Mouse (Mus musculus) adrenal gland, postnatal 4 days (tissue): ENCODE measurements around the gene Hcar2. TPM values are rescaled to one million over a fixed set of nuclear protein-coding genes. Genes with fewer than 3 reads are reported as not detected.

ENCODE experiments used
- DNase-seq, 2 experiments: peaks; one replicate each; pipeline ENCODE4 v3.0.0; 2021 to 2022; ENCODE audit warnings: low spot score in 2 of 2, mixed read lengths in 2 of 2
- total RNA-seq, 2 experiments: library from RNA; stranded (reverse); gene quantifications; 2 replicates each; pipeline ENCODE4 v1.2.3; 2021

The Hcar2 gene
- total RNA-seq, 2 experiments from 2014 or later = 0.59 to 1.4 TPM

DNA sequence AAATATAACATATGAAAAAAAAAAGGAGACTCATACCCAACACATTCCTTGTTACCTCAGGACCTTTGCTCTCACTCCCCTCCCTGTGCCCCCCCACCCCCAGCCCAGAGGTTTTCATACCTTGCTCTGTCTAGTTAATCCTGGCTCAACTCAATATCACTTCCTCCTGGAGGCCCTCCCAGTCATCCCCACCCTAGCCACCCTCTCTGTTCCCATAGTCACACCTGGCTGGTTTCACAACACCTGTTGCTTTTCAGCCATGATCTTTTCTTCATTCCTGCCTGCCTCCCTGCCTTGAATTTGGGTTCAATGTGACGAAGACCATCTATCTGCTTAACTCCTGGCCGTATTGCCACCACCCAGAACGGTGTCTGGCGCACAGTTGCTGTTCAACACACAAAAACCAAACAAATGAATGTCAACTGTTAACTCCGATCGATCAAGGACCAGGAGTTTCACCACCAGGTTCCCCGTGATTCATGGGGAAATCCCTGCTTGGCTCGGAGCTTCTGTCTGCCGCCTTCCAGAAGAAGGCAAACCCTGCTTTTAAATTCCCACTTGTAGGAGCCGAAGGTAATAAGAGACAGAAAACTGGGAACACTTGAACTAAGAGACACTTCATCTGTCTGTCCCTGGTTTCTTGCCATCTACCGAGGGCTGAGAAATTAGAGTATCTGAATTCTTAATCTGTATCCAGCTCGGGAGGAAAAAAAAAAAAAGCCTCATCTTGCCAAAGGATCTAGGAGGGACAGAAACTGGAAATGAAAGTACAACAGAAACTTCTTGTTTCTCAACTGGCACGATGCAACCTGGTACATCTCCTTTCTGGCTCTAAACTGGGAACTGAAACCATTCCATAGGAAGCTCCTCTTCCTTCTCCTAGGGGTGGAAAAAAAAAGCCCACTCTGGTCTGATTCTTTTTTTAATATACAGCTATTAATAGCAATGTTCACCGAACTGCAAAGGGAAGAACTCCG, 2.6 kb downstream of the Hcar2 start:
- DNase-seq = no peak

DNA sequence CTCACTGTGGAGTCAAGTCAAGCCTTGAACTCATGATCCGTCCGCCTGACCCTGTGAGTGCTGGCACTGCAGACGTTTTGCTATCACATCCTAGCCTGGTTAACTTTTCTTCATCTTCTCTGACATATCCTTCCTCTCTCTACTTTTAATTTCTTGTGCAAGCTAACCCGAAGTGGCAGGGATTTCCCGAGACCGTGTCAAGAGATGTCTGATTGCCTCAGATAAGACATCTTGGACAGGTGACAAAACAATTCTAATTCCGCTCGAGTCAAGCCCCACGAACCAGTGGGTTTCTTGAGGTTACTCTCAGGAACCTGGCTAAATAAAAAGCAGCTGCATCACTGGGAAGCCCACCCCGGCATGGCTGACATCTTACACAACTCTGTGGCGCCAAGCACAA, 6.5 kb downstream of the Hcar2 start:
- DNase-seq = no peak

DNA sequence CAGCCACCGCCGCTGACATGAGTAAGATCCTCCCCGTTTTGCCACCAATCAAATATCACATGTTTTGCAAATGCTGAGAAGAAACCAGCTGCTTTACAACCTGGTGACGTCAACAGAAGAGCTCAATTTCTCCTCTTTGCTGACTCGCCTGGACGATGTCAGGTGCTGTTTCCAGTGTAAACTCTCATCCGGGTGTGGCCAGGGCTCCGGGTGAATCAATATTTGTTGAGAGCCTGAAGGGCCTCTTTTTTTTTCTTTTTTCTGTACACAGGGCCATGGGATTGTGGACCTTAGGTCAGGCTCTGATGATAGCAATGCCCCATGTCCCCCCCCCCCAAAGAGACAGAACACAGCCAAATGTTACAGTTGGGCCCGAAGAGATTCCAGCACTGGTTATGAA, 10.8 kb downstream of the Hcar2 start:
- no peak for DNase-seq

DNA sequence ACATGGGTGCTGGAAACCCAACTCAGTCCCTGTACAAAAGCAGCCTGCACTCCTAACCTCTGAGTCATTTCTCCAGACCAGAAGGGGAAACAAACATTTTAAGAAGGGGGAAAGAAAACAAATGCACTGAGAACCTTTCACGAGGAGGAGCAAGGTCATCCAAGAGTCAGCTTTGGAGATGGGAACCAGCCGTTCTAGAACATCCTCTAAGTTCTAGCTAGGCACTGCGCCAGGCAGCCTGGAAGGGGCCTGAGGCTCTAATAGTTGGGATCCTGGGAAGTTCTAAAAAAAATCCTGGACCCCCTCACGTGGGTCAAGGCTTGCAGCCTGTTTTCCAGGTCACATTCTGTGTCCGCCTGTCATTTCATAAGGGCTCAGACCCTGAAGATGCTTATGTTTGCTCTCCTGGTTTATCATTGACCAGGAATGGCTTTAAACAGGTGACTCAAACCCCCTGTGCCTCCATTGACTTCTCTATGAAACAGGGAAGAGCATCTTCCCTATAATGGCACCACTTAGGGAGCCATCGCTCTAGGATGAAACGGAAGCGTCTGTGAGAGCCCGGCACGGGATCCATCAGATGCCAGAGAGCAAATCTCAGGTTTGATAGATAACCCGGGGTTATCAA, 11.3 kb downstream of the Hcar2 start:
- no peak for DNase-seq

DNA sequence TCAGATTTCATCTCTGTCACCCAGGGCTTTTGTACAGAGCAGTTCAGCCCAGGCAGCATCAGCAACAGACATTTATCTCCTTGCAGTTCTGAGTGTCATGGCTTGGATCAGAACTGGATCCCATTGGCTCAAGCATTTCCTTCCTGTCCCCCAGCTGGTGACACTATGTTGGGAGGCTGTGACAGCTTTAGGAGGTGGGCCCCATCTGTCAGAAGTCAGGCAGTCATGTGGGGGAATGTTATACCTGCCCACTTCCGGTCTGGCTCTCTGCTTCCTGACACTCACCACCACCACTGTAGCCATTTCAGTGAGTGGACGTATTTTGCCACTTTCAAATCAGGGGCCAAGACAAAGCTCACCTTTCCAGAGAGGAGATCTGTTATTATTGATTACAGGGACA, 13.9 kb downstream of the Hcar2 start:
- no peak for DNase-seq

DNA sequence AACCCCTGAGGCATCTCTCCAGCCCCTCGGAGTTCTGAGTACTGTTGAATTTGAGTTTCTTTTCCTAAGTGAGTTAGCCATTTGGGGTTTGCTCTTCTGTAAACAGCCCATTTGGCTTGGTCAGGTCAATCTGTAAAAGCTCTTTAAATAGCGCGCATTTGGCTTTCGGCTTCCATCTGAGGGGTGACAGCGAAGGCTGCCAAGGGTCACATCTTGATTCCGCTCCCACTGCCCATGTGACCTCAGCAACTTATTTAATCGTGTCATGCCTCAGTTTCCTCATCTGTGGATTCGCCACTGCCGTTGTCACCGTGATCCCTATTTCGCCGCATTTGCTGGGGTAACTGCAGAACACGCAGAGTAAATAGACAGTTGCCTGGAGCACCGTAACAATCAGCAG, 21.0 kb downstream of the Hcar2 start:
- no peak for DNase-seq

DNA sequence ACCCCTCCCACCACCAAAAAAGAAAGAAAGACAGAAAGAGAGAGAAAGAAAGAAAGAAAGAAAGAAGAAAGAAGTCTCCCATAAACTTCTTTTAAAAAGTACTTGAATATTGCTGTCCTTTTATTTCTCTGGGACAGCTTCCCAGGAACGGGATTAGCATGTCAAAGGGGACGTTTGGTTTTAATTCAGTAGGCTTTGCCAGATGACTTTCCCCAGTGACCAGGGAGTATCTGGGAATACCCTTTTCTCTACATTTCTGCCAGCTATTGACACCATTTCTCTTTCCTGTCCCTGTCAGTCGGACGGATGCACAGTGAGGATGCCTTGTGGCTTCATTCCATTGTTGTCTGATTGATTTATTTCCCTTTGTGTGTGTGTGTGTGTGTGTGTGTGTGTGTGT, 21.5 kb downstream of the Hcar2 start:
- DNase-seq = no peak

DNA sequence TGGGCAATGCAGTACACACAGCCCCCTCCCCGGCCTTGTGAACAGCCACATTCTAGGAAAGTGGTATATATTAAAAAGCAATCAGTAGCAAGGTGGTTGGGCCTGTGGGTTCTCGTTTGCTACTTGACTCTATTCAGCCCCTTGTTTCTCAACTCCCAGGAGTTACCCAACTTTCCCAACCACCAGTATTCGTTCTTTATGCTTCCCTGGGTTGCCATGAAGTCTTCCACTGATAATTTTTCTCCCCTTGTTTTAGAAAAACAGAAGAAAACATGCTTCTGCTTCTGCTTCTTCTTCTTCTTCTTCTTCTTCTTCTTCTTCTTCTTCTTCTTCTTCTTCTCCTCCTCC, 22.4 kb downstream of the Hcar2 start:
- DNase-seq = no peak

DNA sequence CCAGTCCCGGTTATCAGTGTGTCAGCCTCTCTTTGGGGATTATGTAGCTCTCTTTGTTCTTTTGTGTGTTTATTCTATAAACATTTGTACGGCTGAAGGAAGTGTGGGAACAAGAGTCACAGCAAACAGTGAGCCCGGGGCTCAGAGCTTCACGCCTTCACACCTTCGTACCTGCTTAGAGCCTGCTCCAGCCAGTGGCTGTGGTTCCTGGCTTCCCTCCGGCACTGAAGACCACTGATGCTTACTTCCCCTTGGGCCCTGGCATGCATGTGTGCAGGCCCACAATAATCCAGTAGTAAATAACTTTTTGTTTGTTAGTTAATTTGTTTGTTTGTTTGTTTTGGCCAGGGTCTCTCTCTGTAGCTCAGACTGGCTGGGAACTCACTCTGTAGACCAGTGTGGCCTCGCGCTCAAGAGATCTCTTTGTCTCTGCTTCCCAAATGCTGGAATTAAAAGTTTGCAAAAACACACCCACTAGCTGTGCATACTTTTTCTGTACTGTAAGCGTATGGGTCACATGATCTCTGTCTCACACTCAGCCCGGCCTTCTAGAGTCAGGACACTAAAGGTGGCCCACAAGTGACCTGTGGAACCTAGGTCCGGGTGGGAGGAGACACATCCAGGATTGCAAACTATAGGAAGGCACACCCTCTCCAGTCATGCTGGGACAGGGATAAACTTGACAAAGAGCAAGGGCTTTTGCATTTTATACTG, 22.9 kb downstream of the Hcar2 start:
- DNase-seq = no peak

DNA sequence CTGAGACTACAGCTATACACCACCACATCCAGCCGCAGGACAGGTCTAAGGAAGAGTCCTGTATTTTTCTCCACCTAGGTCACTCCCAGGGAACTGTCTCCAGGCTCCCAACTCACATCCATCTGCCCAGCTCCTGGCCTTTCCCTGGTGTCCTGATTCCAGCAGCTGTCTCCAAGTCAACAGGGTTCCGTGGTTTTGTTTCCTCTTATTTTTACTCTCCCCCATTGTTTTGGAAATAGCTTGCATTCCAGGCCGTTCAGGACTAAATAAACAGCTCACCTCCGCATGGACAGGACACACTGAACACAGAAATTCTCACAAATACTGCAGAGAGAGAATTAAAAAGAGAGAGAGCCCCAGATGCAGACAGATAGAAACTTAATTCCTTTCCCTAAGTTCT, 27.9 kb downstream of the Hcar2 start:
- DNase-seq = no peak

DNA sequence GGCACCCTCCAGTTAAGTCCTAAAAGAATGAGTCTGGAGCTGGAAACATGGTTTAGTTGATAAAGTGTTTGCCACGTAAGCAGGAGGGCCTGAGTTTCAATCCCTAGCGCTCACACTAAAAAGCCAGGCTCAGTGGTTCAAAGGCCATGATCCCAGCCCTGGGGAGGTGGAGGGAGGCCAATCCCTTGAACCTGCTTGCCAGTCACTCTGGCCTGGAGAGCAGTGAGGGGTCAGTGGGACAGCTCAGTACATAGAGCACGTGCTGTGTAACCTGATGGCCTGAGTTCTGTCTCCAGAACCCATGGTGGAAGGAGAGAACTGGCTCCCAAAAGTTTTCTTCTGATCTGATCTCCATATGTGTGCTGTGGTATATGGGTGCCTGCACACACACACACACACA, 30.5 kb downstream of the Hcar2 start:
- DNase-seq = no peak

DNA sequence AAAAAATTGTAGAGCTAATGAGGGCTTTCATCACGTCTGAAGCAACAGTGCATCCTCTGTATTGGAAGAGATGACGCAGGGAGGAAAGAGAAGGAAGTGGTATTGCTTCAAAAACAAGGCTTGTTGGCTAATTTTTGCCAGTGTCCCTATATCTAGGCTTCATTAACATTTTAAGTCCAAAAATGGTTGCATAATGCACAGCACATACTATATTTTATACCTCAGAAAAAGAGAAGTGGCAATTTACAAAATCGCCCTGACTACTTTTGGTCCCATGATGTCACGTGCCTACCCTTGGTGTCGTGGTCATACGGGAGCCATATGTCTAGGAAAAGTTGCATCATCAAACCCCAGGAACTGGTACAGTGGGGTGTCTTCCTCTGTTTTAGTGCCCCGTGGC, 33.0 kb downstream of the Hcar2 start:
- DNase-seq = no peak

DNA sequence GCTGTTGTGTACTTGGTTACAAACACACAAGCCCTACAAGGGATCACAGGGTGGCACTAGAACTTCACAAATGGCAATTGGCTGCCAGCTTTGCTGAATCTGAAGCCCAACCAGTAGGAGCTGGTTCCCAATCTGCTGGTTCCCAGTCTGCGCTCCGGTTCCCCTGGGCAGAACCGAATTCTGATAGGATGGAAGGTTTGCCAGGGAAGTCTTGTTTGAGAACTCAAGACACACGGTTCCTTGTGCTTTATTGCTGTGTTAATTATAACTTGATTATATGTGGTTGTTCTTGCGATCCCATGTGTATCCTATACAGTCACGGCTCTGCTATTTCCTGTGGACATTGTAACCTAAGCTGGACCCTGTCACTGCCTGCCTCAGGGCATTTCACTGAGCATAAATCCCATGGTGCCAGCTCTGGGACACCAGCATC, 37.6 kb downstream of the Hcar2 start:
- DNase-seq = no peak

DNA sequence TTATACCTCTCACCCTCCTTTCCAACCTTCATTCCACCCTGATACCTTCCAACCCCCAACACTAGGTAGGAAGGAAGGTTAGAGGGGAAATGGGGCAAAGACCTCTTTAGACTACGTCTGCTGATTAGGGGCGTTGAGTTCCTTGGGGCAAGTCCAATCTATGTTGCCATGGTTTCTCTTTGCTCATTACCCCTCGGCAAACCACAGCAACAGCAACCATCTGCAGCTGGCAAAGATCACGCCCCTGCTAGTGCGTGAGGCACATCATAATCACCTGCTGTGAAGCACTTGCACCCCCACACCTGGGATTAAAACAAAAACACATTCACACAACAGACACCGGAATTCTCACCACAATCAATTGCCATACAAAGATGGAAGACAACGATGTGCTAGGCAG, 42.6 kb downstream of the Hcar2 start:
- no peak for DNase-seq

DNA sequence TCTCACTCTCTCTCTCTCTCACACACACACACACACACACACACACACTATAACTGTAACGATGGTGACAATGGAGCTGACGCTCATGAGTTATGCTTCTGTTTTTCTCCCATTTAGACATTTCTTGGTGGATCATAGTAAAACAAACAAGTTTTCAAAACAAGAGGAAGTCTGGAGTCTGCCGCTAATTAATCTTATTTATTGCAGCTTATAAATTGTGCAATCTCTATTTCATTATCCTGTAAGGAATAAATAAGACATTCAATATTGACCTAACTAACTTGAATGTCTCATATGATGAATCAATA, 44.1 kb downstream of the Hcar2 start:
- DNase-seq = no peak

DNA sequence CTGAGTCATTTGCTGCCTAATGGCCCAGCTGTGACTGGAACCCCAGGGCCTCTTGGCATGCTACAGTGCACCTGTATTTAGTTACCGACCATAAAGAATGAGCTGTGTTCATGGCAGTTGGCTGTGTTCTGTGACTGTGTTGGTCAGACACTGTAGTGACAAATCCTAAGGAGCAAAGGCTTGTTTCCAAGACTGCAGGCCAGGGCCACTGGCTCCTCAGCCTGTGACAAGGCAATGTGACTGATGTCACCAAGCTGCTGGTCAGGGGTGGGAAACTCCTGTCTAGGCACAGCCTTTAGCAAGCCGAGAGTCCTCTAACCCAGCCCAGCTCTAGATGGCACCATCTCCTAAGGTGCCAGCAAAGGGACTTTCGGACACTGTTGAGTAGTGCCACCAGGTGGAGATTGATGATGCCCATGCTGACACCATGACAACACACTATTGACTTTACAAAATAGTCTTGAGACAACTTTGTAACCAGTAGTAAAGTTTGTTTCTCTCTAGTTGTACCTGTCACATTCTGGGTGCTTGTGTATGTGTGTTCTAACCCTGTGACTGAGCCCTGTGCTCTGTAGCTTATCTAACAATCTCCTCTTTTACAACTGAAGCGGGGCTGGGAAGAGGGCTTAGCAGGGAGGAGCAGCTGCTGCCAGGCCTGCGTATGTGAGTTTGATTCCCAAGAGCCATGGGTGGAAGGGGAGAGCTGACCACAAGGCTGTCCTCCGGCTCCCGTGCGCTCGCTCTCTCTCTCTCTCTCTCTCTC, 44.6 kb downstream of the Hcar2 start:
- DNase-seq = no peak

DNA sequence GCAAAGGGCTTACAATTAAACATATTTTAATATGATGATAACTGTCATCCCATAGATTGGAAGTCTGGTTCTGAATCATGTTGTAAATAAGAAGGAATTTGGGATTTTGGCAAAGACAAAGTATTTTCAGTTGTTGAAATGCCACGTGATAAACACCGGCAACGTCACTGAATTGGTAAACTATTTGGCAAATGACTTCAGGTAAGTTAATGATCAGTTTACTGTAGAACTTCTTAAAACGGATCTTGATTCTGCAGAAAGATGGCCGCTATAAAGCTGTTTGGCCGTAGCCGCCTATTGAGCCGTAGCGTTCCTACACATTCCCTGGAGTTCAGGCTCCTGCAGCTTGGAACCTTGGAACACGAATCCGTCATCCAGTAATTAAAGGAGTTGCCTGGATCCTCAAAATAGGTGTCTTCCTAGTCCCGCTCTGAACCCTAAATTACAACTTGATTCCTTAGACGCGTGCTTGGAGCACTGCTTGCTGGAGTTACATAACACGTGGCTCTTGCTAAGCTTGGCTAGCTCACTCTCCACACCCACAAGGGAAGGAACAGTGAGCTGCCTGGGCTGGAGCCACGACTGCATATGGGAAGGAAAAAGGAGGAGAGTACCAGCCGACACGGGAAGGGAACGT, 46.2 kb downstream of the Hcar2 start:
- DNase-seq = no peak

DNA sequence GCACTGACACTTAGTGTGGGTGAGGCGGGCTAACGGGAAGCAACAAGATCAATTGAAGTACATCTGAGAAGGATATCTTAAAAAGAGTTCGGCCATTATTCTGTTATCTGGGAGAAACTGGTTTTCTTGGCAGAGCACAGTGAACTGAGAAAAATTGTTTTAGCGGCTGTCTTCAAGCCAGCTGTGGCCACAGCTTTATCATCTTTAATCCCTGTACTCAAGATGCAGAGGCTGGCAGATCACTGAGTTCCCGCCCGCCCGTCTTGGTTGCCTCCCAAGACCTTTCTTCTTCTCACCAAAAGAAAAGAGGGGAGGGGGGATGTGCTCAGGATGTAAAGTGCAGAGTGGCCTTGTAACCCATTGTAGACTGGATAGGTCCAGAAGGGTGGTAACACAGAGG, 48.4 kb downstream of the Hcar2 start:
- DNase-seq = no peak
